Mouse (Mus musculus) bone marrow macrophage, adult 2 months (primary cell): ENCODE results near the gene Tas2r138.

Experiments used
- CTCF ChIP-seq: IDR thresholded peaks from 2 replicates; pipeline ENCODE4 v1.5.1; 2012; ENCODE audit warnings: low read depth, mild to moderate bottlenecking, low read length, moderate library complexity
- POLR2A ChIP-seq: IDR thresholded peaks from 2 replicates; pipeline ENCODE4 v1.6.1; 2012; ENCODE audit warnings: mild to moderate bottlenecking, low read depth, low read length, borderline replicate concordance

DNA sequence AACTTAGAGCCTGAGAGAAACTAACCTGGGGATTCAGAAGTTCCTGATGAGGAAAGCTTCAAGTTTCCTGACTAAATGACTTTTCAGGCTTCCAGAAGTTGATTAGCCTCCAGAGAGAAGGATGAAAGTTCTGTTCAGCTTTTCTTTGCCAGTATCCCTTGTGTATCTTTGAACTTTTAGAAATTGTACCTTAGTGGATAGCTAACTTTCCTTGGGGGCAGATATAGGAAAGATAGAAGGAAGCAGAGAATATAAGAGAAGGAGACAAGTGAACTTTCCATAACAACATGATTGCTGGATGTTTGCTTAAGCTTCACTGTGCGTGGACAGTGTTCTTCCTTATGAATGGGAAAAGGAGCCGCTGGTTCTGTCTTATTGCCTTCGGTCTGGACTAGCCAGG, 43.9 kb downstream of the Tas2r138 start, which contains the start of gene Olfr460:
- TF ChIP-seq CTCF = no peak
- TF ChIP-seq POLR2A = no peak
